Mouse (Mus musculus) liver, postnatal 0 days (tissue): ENCODE measurements around the gene Wbp11. TPM values are rescaled to one million over a fixed set of nuclear protein-coding genes. Genes with fewer than 3 reads are reported as not detected.
"Not testable (repeated sequence)": the region's sequence is repeated elsewhere in the genome, so short reads cannot be mapped to it uniquely, and the experiment has no call there.

ENCODE experiments used
- ATAC-seq: fragments of 200-750 bp; cut with Nextera tagmentation; 2 replicates; pipeline ENCODE4 v1.8.0; 2017; ENCODE audit warnings: mild to moderate bottlenecking, moderate library complexity
- DNase-seq: peaks from one replicate; pipeline ENCODE4 v3.0.0-alpha.2; 2016
- H3K27ac ChIP-seq: fragments of 300-500 bp; sonication (generic); 2 replicates; pipeline ENCODE4 v1.5.1; 2014; ENCODE audit warnings: antibody characterized with exemption, moderate library complexity, mild to moderate bottlenecking, low read depth
- H3K27me3 ChIP-seq: fragments of 300-500 bp; sonication (generic); 2 replicates; pipeline ENCODE4 v1.6.1; 2014; ENCODE audit warnings: low read length, control low read depth, mixed read lengths; ENCODE audit not compliant: insufficient read depth
- H3K36me3 ChIP-seq: fragments of 300-500 bp; sonication (generic); replicated peaks from 2 replicates; pipeline ENCODE4 v1.6.1; 2014; ENCODE audit warnings: mild to moderate bottlenecking, control low read depth, low read length, moderate library complexity, mixed read lengths; ENCODE audit not compliant: insufficient read depth
- H3K4me1 ChIP-seq: fragments of 300-500 bp; sonication (generic); 2 replicates; pipeline ENCODE4 v1.6.1; 2014; ENCODE audit warnings: antibody characterized with exemption, mild to moderate bottlenecking, control low read depth; ENCODE audit not compliant: insufficient read depth
- H3K4me2 ChIP-seq: fragments of 300-500 bp; sonication (generic); 2 replicates; pipeline ENCODE4 v1.6.1; 2014; ENCODE audit warnings: low read depth, mild to moderate bottlenecking, low read length, moderate library complexity, mixed read lengths
- H3K4me3 ChIP-seq: fragments of 300-500 bp; sonication (generic); 2 replicates; pipeline ENCODE4 v1.5.1; 2014; ENCODE audit warnings: low read depth, low read length
- H3K9ac ChIP-seq: fragments of 300-500 bp; sonication (generic); replicated peaks from 2 replicates; pipeline ENCODE4 v1.6.1; 2014; ENCODE audit warnings: mild to moderate bottlenecking, moderate library complexity
- H3K9me3 ChIP-seq: fragments of 300-500 bp; sonication (generic); 2 replicates; pipeline ENCODE4 v1.6.1; 2016; ENCODE audit warnings: mild to moderate bottlenecking, control low read depth, low read length, mixed read lengths
- CTCF ChIP-seq: sonication (generic); IDR thresholded peaks from 2 replicates; pipeline ENCODE4 v1.5.1; 2016; ENCODE audit warnings: antibody characterized with exemption, low read depth
- EP300 ChIP-seq: IDR thresholded peaks from 2 replicates; pipeline ENCODE4 v1.6.1; 2016; ENCODE audit warnings: antibody characterized with exemption, low read depth, mild to moderate bottlenecking
- WGBS: fragments of 180-500 bp; shearing (Covaris S2); extraction: QIAGEN DNeasy Blood & Tissue Kit; methylation state at CpG from one replicate; pipeline ENCODE4 v1.1.7; 2014; ENCODE audit not compliant: insufficient replicate concordance; 5-methylcytosine and 5-hydroxymethylcytosine counted together
- polyA plus RNA-seq: library from polyadenylated mRNA; unstranded; fragments of >200 nt; fragmentation: Nextera tagmentation; extraction: Ambion mirVana; gene quantifications from 2 replicates; pipeline ENCODE4 v1.2.1, GENCODE M21; 2015

Wbp11 gene
- polyA plus RNA-seq, 1 experiment from 2014 or later, result 33.8 TPM

- DNase-seq (no peak), ATAC-seq (no peak; the same call in 1 of the 2 replicates)
- peaks cover 21% of the 10 kb centered on the region for H3K4me1 ChIP-seq
Measured at GRCm38 (mm10) chr6:136803093-136803738, 24.8 kb downstream of the Wbp11 start.

DNA sequence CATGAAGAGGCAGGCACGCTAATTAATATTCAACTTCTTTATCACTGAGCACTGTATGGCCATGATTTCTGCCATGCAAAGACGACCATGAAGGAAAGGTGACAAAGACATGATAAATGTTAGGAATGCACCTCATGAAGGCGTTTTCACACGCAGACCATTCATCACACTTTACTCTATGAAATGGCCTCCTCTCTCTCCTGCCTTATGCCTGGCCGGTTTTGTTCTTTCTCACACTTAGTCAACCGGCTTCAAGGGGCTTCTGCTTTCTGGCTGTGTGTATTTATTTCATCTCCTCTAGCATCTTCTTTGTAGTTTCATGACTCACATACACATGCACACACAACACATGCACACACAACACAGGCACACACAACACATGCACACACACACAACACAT is 26.8 kb downstream of the Wbp11 start:
- Histone ChIP-seq H3K27ac (no peak overlapping the region), H3K9me3 (no peaks in the 10 kb centered on the region), H3K36me3 (no peaks in the 10 kb centered on the region), H3K4me2 (no peak overlapping the region), H3K9ac (no peak overlapping the region), H3K4me1 (peaks cover 21% of the 10 kb centered on the region), H3K27me3 (no peaks in the 10 kb centered on the region), H3K4me3 (no peak overlapping the region)
- ATAC-seq (no peak), DNase-seq (no peak)
- 73% methylated on average over 6 of the region's 6 CpGs for WGBS
- no peak for TF ChIP-seq CTCF
- TF ChIP-seq EP300, result no peak

More at GRCm38 (mm10) chr6:136803093-136803738, 24.8 kb downstream of the Wbp11 start:
- peak overlapping the region; percentile 87 for H3K4me2 ChIP-seq
- TF ChIP-seq EP300 (no peak), CTCF (no peak)
- H3K9ac ChIP-seq, result peak overlapping the region; percentile 91
- H3K27ac ChIP-seq, result peak overlapping the region; percentile 100
- no peaks in the 10 kb centered on the region for H3K36me3 ChIP-seq
- H3K4me3 ChIP-seq, result peak overlapping the region; percentile 77
- 8% methylated on average over 12 of the region's 12 CpGs for WGBS
- no peaks in the 10 kb centered on the region for H3K27me3 ChIP-seq
- H3K9me3 ChIP-seq, result no peaks in the 10 kb centered on the region

- no peak overlapping the region for H3K9ac ChIP-seq
- no peaks in the 10 kb centered on the region for H3K27me3 ChIP-seq
- no peak for TF ChIP-seq CTCF
- no peak for TF ChIP-seq EP300
- no peak for ATAC-seq
- no peak overlapping the region for H3K27ac ChIP-seq
- no peaks in the 10 kb centered on the region for H3K36me3 ChIP-seq
- no peak for DNase-seq
- WGBS, result 89% methylated on average over 8 of the region's 8 CpGs
- no peak overlapping the region for H3K4me2 ChIP-seq
- no peak overlapping the region for H3K4me3 ChIP-seq
- no peaks in the 10 kb centered on the region for H3K9me3 ChIP-seq
- peaks cover 17% of the 10 kb centered on the region for H3K4me1 ChIP-seq
Measured at GRCm38 (mm10) chr6:136800710-136801109, 27.3 kb downstream of the Wbp11 start.

- peak overlapping the region; percentile 48 for H3K4me2 ChIP-seq
- H3K4me3 ChIP-seq, result peak overlapping the region; percentile 48
- peaks cover 18% of the 10 kb centered on the region for H3K4me1 ChIP-seq
- H3K27me3 ChIP-seq, H3K9me3 ChIP-seq, H3K36me3 ChIP-seq: not testable (repeated sequence)
- DNase-seq, result peak; percentile 39
- TF ChIP-seq EP300, result peak; percentile 72; the same call in 1 of the 2 replicates
- 78% methylated on average over 3 of the region's 3 CpGs for WGBS
- peak overlapping the region; percentile 62 for H3K9ac ChIP-seq
- ATAC-seq, result peak; percentile 91
- peak overlapping the region; percentile 86 for H3K27ac ChIP-seq
Measured at GRCm38 (mm10) chr6:136797874-136798693, 29.9 kb downstream of the Wbp11 start.

DNA sequence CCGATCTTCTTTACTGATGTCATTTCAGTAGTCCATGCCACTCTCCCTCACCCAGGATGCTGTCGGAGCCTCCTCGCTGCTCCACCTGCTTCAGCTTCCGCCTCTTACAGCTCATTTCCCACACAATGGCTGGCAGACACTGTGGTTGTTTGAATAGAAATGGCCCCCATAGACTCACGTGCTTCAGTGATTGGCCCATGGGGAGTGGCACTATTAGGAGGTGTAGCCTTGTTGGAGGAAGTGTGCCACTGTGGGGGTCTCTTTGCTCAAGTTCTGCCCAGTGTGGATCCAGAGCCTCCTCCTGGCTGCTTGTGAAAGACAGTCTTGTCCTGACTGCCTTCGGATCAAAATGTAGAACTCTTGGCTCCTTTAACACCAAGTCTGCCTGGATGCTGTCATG is 32.2 kb downstream of the Wbp11 start:
- TF ChIP-seq EP300, result no peak
- TF ChIP-seq CTCF, result no peak
- no peak overlapping the region for H3K9ac ChIP-seq
- H3K27ac ChIP-seq, result no peak overlapping the region
- no peak overlapping the region for H3K4me3 ChIP-seq
- H3K9me3 ChIP-seq, result no peaks in the 10 kb centered on the region
- ATAC-seq (no peak), DNase-seq (no peak)
- H3K27me3 ChIP-seq, result no peaks in the 10 kb centered on the region
- peaks cover 18% of the 10 kb centered on the region for H3K4me1 ChIP-seq
- H3K4me2 ChIP-seq, result no peak overlapping the region
- H3K36me3 ChIP-seq, result no peaks in the 10 kb centered on the region
- WGBS, result 71% methylated on average over 6 of the region's 6 CpGs

DNA sequence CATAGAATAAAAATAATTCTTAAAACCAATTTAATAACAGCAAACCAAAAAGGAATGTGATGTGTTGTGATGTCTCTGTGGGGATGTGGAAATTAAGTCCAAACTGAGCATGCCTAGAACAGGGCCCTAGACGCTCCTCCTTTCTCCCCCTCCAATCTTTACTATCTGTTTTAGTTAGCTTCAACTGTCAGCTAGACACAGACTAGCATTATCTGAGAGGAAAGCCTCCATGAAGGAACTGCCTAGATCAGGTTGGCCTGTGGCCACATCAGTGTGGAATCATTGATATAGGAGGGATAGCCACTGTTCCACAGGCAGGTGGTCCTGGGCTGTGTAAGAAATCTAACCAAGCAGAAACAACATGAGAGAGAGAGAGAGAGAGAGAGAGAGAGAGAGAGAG is 32.9 kb downstream of the Wbp11 start:
- Histone ChIP-seq H3K4me3 (no peak overlapping the region), H3K27ac (no peak overlapping the region), H3K4me1 (peaks cover 18% of the 10 kb centered on the region), H3K9me3 (no peaks in the 10 kb centered on the region), H3K9ac (no peak overlapping the region), H3K27me3 (no peaks in the 10 kb centered on the region), H3K4me2 (no peak overlapping the region), H3K36me3 (no peaks in the 10 kb centered on the region)
- TF ChIP-seq CTCF (no peak), EP300 (peak; percentile 71)
- WGBS, result 58% methylated on average over 1 of the region's 1 CpGs
- ATAC-seq (no peak), DNase-seq (no peak)
